Mouse (Mus musculus): ENCODE results near the gene Prdm11. TPM values are rescaled to one million over a fixed set of nuclear protein-coding genes. Genes with fewer than 3 reads are reported as not detected.

The Prdm11 gene
- polyA plus RNA-seq (2012; rRNA removed) = 11.0 and 12.0 TPM in 2 replicates

- DNase-seq (ENCODE audit: low read depth in 1 of 2, low spot score in 2 of 2) = no peak
- Histone ChIP-seq H3K4me3 (ENCODE audit: extremely low read depth, insufficient read depth, insufficient read length) (peak within 1 kb of the TSS; percentile 85), H3K4me1 (ENCODE audit: control insufficient read depth, insufficient read depth, insufficient read length) (peaks cover 2% of the 10 kb centered on the region; the same call in 1 of the 2 replicates), H3K27ac (ENCODE audit: insufficient read depth, low read length) (peak within 1 kb of the TSS; percentile 78), H3K36me3 (ENCODE audit: control insufficient read depth, insufficient read depth, low read length) (no peaks in the 10 kb centered on the region), H3K27me3 (ENCODE audit: control insufficient read depth, insufficient read depth, low read length) (no peaks in the 10 kb centered on the region)
- no peak for TF ChIP-seq POLR2A (IDR thresholded peaks at IDR 0.05; ENCODE audit: low read depth, low read length)
- no peak for TF ChIP-seq CTCF (IDR thresholded peaks at IDR 0.05; ENCODE audit: extremely low read depth, insufficient read depth, insufficient read length, insufficient replicate concordance)
- WGBS = 1% methylated on average over 90 of the region's 90 CpGs
Observed at GRCm38 (mm10) chr2:93045818-93046508, at the start of gene Prdm11. Gene Prdm11 (minus strand): TSS chr2:93046167.

- no peak for TF ChIP-seq CTCF (IDR thresholded peaks at IDR 0.05; ENCODE audit: extremely low read depth, insufficient read depth, insufficient read length, insufficient replicate concordance)
- no peak for TF ChIP-seq POLR2A (IDR thresholded peaks at IDR 0.05; ENCODE audit: low read depth, low read length)
- 94% methylated on average over 2 of the region's 2 CpGs for WGBS
- no peak for DNase-seq (ENCODE audit: low read depth in 1 of 2, low spot score in 2 of 2)
- no peaks in the 10 kb centered on the region for H3K27me3 ChIP-seq (ENCODE audit: control insufficient read depth, insufficient read depth, low read length)
- H3K4me1 ChIP-seq (ENCODE audit: control insufficient read depth, insufficient read depth, insufficient read length) = no peaks in the 10 kb centered on the region
- H3K36me3 ChIP-seq (ENCODE audit: control insufficient read depth, insufficient read depth, low read length) = no peaks in the 10 kb centered on the region
- H3K27ac ChIP-seq (ENCODE audit: insufficient read depth, low read length) = no peak overlapping the region
- no peak overlapping the region for H3K4me3 ChIP-seq (ENCODE audit: extremely low read depth, insufficient read depth, insufficient read length)
Observed at GRCm38 (mm10) chr2:93092347-93092746, 46.4 kb upstream of the Prdm11 start.

GRCm38 (mm10) chr2:93091679-93092078 lies 45.7 kb upstream of the Prdm11 start:
- no peak for DNase-seq (ENCODE audit: low read depth in 1 of 2, low spot score in 2 of 2)
- Histone ChIP-seq H3K27ac (ENCODE audit: insufficient read depth, low read length) (no peak overlapping the region), H3K36me3 (ENCODE audit: control insufficient read depth, insufficient read depth, low read length) (no peaks in the 10 kb centered on the region), H3K4me1 (ENCODE audit: control insufficient read depth, insufficient read depth, insufficient read length) (no peaks in the 10 kb centered on the region), H3K27me3 (ENCODE audit: control insufficient read depth, insufficient read depth, low read length) (no peaks in the 10 kb centered on the region), H3K4me3 (ENCODE audit: extremely low read depth, insufficient read depth, insufficient read length) (no peak overlapping the region)
- 84% methylated on average over 2 of the region's 2 CpGs for WGBS
- no peak for TF ChIP-seq CTCF (IDR thresholded peaks at IDR 0.05; ENCODE audit: extremely low read depth, insufficient read depth, insufficient read length, insufficient replicate concordance)
- no peak for TF ChIP-seq POLR2A (IDR thresholded peaks at IDR 0.05; ENCODE audit: low read depth, low read length)

GRCm38 (mm10) chr2:93089379-93090089 lies 43.6 kb upstream of the Prdm11 start:
- WGBS = 82% methylated on average over 7 of the region's 7 CpGs
- no peak for DNase-seq (ENCODE audit: low read depth in 1 of 2, low spot score in 2 of 2)
- no peaks in the 10 kb centered on the region for H3K36me3 ChIP-seq (ENCODE audit: control insufficient read depth, insufficient read depth, low read length)
- no peak for TF ChIP-seq POLR2A (IDR thresholded peaks at IDR 0.05; ENCODE audit: low read depth, low read length)
- TF ChIP-seq CTCF (IDR thresholded peaks at IDR 0.05; ENCODE audit: extremely low read depth, insufficient read depth, insufficient read length, insufficient replicate concordance) = no peak
- H3K4me3 ChIP-seq (ENCODE audit: extremely low read depth, insufficient read depth, insufficient read length) = no peak overlapping the region
- H3K27ac ChIP-seq (ENCODE audit: insufficient read depth, low read length) = no peak overlapping the region
- H3K4me1 ChIP-seq (ENCODE audit: control insufficient read depth, insufficient read depth, insufficient read length) = no peaks in the 10 kb centered on the region
- no peaks in the 10 kb centered on the region for H3K27me3 ChIP-seq (ENCODE audit: control insufficient read depth, insufficient read depth, low read length)

- H3K27ac ChIP-seq (ENCODE audit: insufficient read depth, low read length) = no peak overlapping the region
- no peak for TF ChIP-seq CTCF (IDR thresholded peaks at IDR 0.05; ENCODE audit: extremely low read depth, insufficient read depth, insufficient read length, insufficient replicate concordance)
- no peak overlapping the region for H3K4me3 ChIP-seq (ENCODE audit: extremely low read depth, insufficient read depth, insufficient read length)
- no peaks in the 10 kb centered on the region for H3K36me3 ChIP-seq (ENCODE audit: control insufficient read depth, insufficient read depth, low read length)
- no peak for DNase-seq (ENCODE audit: low read depth in 1 of 2, low spot score in 2 of 2)
- WGBS = 87% methylated on average over 7 of the region's 7 CpGs
- H3K27me3 ChIP-seq (ENCODE audit: control insufficient read depth, insufficient read depth, low read length) = no peaks in the 10 kb centered on the region
- H3K4me1 ChIP-seq (ENCODE audit: control insufficient read depth, insufficient read depth, insufficient read length) = no peaks in the 10 kb centered on the region
Observed at GRCm38 (mm10) chr2:93088006-93088405, 42.0 kb upstream of the Prdm11 start.

GRCm38 (mm10) chr2:93085291-93086027 lies 39.5 kb upstream of the Prdm11 start:
- 57% methylated on average over 8 of the region's 8 CpGs for WGBS
- Histone ChIP-seq H3K4me3 (ENCODE audit: extremely low read depth, insufficient read depth, insufficient read length) (no peak overlapping the region), H3K36me3 (ENCODE audit: control insufficient read depth, insufficient read depth, low read length) (no peaks in the 10 kb centered on the region), H3K4me1 (ENCODE audit: control insufficient read depth, insufficient read depth, insufficient read length) (no peaks in the 10 kb centered on the region), H3K27ac (ENCODE audit: insufficient read depth, low read length) (no peak overlapping the region), H3K27me3 (ENCODE audit: control insufficient read depth, insufficient read depth, low read length) (no peaks in the 10 kb centered on the region)
- DNase-seq (ENCODE audit: low read depth in 1 of 2, low spot score in 2 of 2) = no peak
- TF ChIP-seq CTCF (IDR thresholded peaks at IDR 0.05; ENCODE audit: extremely low read depth, insufficient read depth, insufficient read length, insufficient replicate concordance) = no peak
